Mouse (Mus musculus) kidney, embryonic 14.5 days (tissue): Measurements from ENCODE around the gene Abhd14a. TPM values are rescaled to one million over a fixed set of nuclear protein-coding genes. Genes with fewer than 3 reads are reported as not detected.

Experiments used
- polyA plus RNA-seq: library from polyadenylated mRNA; unstranded; fragments of >200 nt; fragmentation: Nextera tagmentation; extraction: Ambion mirVana; gene quantifications from 2 replicates; pipeline ENCODE4 v1.2.1, GENCODE M21; 2014

Gene Abhd14a
- polyA plus RNA-seq, 1 experiment from 2014 or later, result 58.8 TPM

Other genes starting within 250 kb of the Abhd14a start
- gene Ppm1m, start 247.9 kb downstream of the Abhd14a start, polyA plus RNA-seq, result 36.4 and 43.1 TPM in 2 replicates
- 77.9 and 80.8 TPM in 2 replicates for gene Twf2, start 244.6 kb downstream of the Abhd14a start, polyA plus RNA-seq
- 0.14 TPM in 1 of 2 replicates, not detected in the other for gene Tlr9, start 225.1 kb downstream of the Abhd14a start, polyA plus RNA-seq
- 71.8 and 95.3 TPM in 2 replicates for gene Alas1, start 199.0 kb downstream of the Abhd14a start, polyA plus RNA-seq
- gene Poc1a, start 166.6 kb downstream of the Abhd14a start, polyA plus RNA-seq, result 25.6 and 29.1 TPM in 2 replicates
- 25.5 and 26.3 TPM in 2 replicates for gene Dusp7, start 79.0 kb downstream of the Abhd14a start, polyA plus RNA-seq
- gene Rpl29, start 18.2 kb downstream of the Abhd14a start, polyA plus RNA-seq, result 1,370 and 1,590 TPM in 2 replicates
- gene Acy1, start 9.4 kb downstream of the Abhd14a start, polyA plus RNA-seq, result 41.1 and 44.5 TPM in 2 replicates
- 18.7 and 25.6 TPM in 2 replicates for gene Abhd14b, start 219 bp downstream of the Abhd14a start, polyA plus RNA-seq
- 129 and 147 TPM in 2 replicates for gene Pcbp4, start 5.6 kb upstream of the Abhd14a start, polyA plus RNA-seq
- 0.37 and 0.66 TPM in 2 replicates for gene Gpr62, start 18.3 kb upstream of the Abhd14a start, polyA plus RNA-seq
- 43.8 and 49.3 TPM in 2 replicates for gene Rrp9, start 28.3 kb upstream of the Abhd14a start, polyA plus RNA-seq
- 1.9 and 2.7 TPM in 2 replicates for gene Parp3, start 29.3 kb upstream of the Abhd14a start, polyA plus RNA-seq
- gene Iqcf1, start 52.3 kb upstream of the Abhd14a start, polyA plus RNA-seq, result not detected in 2 replicates
- gene Iqcf5, start 66.9 kb upstream of the Abhd14a start, polyA plus RNA-seq, result not detected in 2 replicates
- not detected in 2 replicates for gene Iqcf3, start 114.0 kb upstream of the Abhd14a start, polyA plus RNA-seq
- not detected in 2 replicates for gene Iqcf4, start 123.3 kb upstream of the Abhd14a start, polyA plus RNA-seq
- gene Iqcf6, start 178.9 kb upstream of the Abhd14a start, polyA plus RNA-seq, result not detected in 2 replicates
- not detected in 2 replicates for gene Grm2, start 208.4 kb upstream of the Abhd14a start, polyA plus RNA-seq
- gene Tex264, start 238.2 kb upstream of the Abhd14a start, polyA plus RNA-seq, result 42.5 and 58.2 TPM in 2 replicates